Mouse (Mus musculus): ENCODE measurements around the gene Plaur.

The Plaur gene

GRCm38 (mm10) chr7:24462388-24463319, at the start of gene Plaur:
Gene Plaur (plus strand): TSS chr7:24462484.
- DNase-seq: peak; percentile 57

- no peak for DNase-seq
Measured at GRCm38 (mm10) chr7:24413630-24414029, 48.7 kb upstream of the Plaur start.

- no peak for DNase-seq
Measured at GRCm38 (mm10) chr7:24415261-24415660, 47.0 kb upstream of the Plaur start.

GRCm38 (mm10) chr7:24419579-24419978, 42.7 kb upstream of the Plaur start:
- DNase-seq: no peak

GRCm38 (mm10) chr7:24421648-24422047, 40.6 kb upstream of the Plaur start:
- DNase-seq: no peak

GRCm38 (mm10) chr7:24422251-24422650, 40.0 kb upstream of the Plaur start:
- DNase-seq: no peak

- DNase-seq: no peak
Measured at GRCm38 (mm10) chr7:24423107-24423763, 39.0 kb upstream of the Plaur start.

GRCm38 (mm10) chr7:24423956-24424732, 38.1 kb upstream of the Plaur start:
- DNase-seq: peak; percentile 58

GRCm38 (mm10) chr7:24425919-24426318, 36.4 kb upstream of the Plaur start:
- DNase-seq: no peak

- DNase-seq: no peak
Measured at GRCm38 (mm10) chr7:24427168-24427567, 35.1 kb upstream of the Plaur start.

- DNase-seq: no peak
Measured at GRCm38 (mm10) chr7:24428725-24429124, 33.6 kb upstream of the Plaur start.

GRCm38 (mm10) chr7:24429413-24430112, 32.7 kb upstream of the Plaur start:
- DNase-seq: no peak

GRCm38 (mm10) chr7:24430551-24431345, 31.5 kb upstream of the Plaur start:
- DNase-seq: no peak

GRCm38 (mm10) chr7:24431713-24432112, 30.6 kb upstream of the Plaur start:
- no peak for DNase-seq

GRCm38 (mm10) chr7:24435305-24435704, 27.0 kb upstream of the Plaur start:
- DNase-seq: no peak

GRCm38 (mm10) chr7:24437981-24438380, 24.3 kb upstream of the Plaur start:
- DNase-seq: no peak

- DNase-seq: no peak
Measured at GRCm38 (mm10) chr7:24439191-24439590, 23.1 kb upstream of the Plaur start.

- DNase-seq: no peak
Measured at GRCm38 (mm10) chr7:24439891-24440290, 22.4 kb upstream of the Plaur start.

GRCm38 (mm10) chr7:24441785-24442184, 20.5 kb upstream of the Plaur start:
- peak; percentile 76 for DNase-seq

- no peak for DNase-seq
Measured at GRCm38 (mm10) chr7:24442313-24442712, 20.0 kb upstream of the Plaur start.

- no peak for DNase-seq
Measured at GRCm38 (mm10) chr7:24445266-24445926, 16.9 kb upstream of the Plaur start.

All from kidney, postnatal 10 days (tissue).